Mouse (Mus musculus) kidney, embryonic 16.5 days (tissue): ENCODE measurements around the gene Toporsl. TPM values are rescaled to one million over a fixed set of nuclear protein-coding genes. Genes with fewer than 3 reads are reported as not detected.
A peak's percentile ranks its signal among the peaks of the same experiment; 100 is the strongest.

Experiments used
- ATAC-seq: fragments of 200-750 bp; cut with Nextera tagmentation; 2 replicates; pipeline ENCODE4 v1.8.0; 2017; ENCODE audit warnings: moderate TSS enrichment; ENCODE audit not compliant: low FRiP score, low TSS enrichment
- H3K27ac ChIP-seq: fragments of 300-500 bp; sonication (generic); 2 replicates; pipeline ENCODE4 v1.5.1; 2014; ENCODE audit warnings: low read length
- H3K27me3 ChIP-seq: fragments of 300-500 bp; sonication (generic); 2 replicates; pipeline ENCODE4 v1.6.1; 2014; ENCODE audit warnings: low read length, control low read depth, mixed read lengths; ENCODE audit not compliant: insufficient read depth
- H3K36me3 ChIP-seq: fragments of 300-500 bp; sonication (generic); 2 replicates; pipeline ENCODE4 v1.6.1; 2014; ENCODE audit warnings: low read length, control low read depth, mixed read lengths; ENCODE audit not compliant: insufficient read depth
- H3K4me1 ChIP-seq: fragments of 300-500 bp; sonication (generic); 2 replicates; pipeline ENCODE4 v1.6.1; 2014; ENCODE audit warnings: low read length, control low read depth, mixed read lengths; ENCODE audit not compliant: insufficient read depth
- H3K4me2 ChIP-seq: fragments of 300-500 bp; sonication (generic); replicated peaks from 2 replicates; pipeline ENCODE4 v1.6.1; 2014; ENCODE audit warnings: low read depth, low read length
- H3K4me3 ChIP-seq: fragments of 300-500 bp; sonication (generic); 2 replicates; pipeline ENCODE4 v1.5.1; 2014; ENCODE audit warnings: mild to moderate bottlenecking, low read length
- H3K9ac ChIP-seq: fragments of 300-500 bp; sonication (generic); replicated peaks from 2 replicates; pipeline ENCODE4 v1.6.1; 2014; ENCODE audit warnings: low read length
- H3K9me3 ChIP-seq: fragments of 300-500 bp; sonication (generic); 2 replicates; pipeline ENCODE4 v1.6.1; 2016; ENCODE audit warnings: low read length, control low read depth
- WGBS: fragments of 180-500 bp; shearing (Covaris S2); extraction: QIAGEN DNeasy Blood & Tissue Kit; methylation state at CpG from one replicate; pipeline ENCODE4 v1.1.7; 2014; 5-methylcytosine and 5-hydroxymethylcytosine counted together
- polyA plus RNA-seq: library from polyadenylated mRNA; unstranded; fragments of >200 nt; fragmentation: Nextera tagmentation; extraction: Ambion mirVana; gene quantifications from 2 replicates; pipeline ENCODE4 v1.2.1, GENCODE M21; 2015

Gene Toporsl
- not detected in 2 replicates for polyA plus RNA-seq

DNA sequence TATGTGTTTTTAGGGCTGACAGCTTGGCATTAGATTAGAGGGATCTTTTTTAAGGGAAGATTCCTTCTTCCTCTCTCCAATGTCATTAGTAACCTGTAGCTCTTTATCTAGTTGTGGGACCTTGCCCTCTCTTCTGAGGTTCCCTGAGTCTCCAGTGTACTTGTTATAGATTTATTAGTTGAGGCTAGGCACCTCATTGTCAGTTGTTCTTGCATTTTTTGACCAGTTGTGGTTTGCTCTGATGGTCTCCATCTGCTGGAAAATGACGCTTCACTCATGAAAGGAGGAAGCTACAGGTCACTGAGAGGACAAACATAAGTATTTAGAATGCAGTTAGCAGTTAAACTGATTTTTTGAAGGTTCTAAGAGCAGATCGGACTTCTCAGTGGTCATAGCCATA lies at the start of gene Toporsl:
Gene Toporsl, plus strand, starts transcription at position 348 of the 400 bp plus-strand sequence.
- H3K4me2 ChIP-seq = no peak within 1 kb of the TSS
- 36% methylated on average over 2 of the region's 2 CpGs for WGBS
- no peaks in the 10 kb centered on the region for H3K27me3 ChIP-seq
- no peaks in the 10 kb centered on the region for H3K36me3 ChIP-seq
- no peak within 1 kb of the TSS for H3K9ac ChIP-seq
- no peak within 1 kb of the TSS for H3K27ac ChIP-seq
- ATAC-seq = peak; percentile 23; the same call in 1 of the 2 replicates
- H3K4me1 ChIP-seq = no peaks in the 10 kb centered on the region
- no peak within 1 kb of the TSS for H3K4me3 ChIP-seq
- no peaks in the 10 kb centered on the region for H3K9me3 ChIP-seq

DNA sequence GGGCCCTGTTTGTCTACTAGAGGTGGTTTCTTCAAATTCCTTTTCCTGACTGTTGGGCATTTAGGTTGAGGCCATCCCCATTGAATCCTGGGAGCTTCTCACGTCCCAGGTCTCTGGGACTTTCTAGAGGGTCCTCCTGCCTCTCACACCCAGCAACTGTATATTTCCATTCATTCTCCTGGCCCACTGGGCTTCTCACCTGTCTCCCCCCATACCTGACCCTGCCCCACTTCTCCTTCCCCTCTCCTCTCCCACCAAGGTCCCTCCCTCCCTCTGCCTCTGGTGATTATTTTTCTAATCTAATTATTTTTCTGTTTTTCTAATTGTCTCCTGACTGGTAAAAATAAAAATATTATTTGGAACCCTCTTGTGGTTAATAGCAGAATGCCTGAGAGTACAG lies 38.4 kb upstream of the Toporsl start:
- Histone ChIP-seq H3K9me3 (no peaks in the 10 kb centered on the region), H3K9ac (no peak overlapping the region), H3K4me2 (no peak overlapping the region), H3K4me3 (no peak overlapping the region), H3K4me1 (no peaks in the 10 kb centered on the region), H3K36me3 (no peaks in the 10 kb centered on the region), H3K27me3 (no peaks in the 10 kb centered on the region), H3K27ac (no peak overlapping the region)
- 65% methylated on average over 1 of the region's 1 CpGs for WGBS
- no peak for ATAC-seq

DNA sequence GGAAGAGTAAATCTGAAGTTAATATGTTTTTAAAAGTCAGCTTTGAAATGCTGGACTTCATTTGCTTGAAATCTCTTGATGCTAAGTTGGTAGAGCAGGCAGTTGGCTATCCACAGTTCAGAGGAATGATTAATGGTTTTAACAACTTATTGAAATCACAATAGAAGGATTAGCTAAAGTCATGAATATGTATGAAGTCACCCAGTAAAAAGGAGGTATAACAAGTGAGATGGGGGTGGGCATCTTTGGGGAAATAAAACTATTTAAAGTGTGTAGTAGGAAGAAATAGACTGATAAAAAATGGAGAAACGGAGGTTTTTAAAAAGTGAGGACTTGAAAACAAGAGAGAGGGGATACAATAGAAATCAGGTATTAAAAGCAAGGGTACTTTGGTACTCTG lies 38.0 kb upstream of the Toporsl start:
- ATAC-seq = no peak
- 52% methylated on average over 1 of the region's 1 CpGs for WGBS
- Histone ChIP-seq H3K9ac (no peak overlapping the region), H3K4me2 (no peak overlapping the region), H3K27ac (no peak overlapping the region), H3K4me1 (no peaks in the 10 kb centered on the region), H3K4me3 (no peak overlapping the region), H3K36me3 (no peaks in the 10 kb centered on the region), H3K9me3 (no peaks in the 10 kb centered on the region), H3K27me3 (no peaks in the 10 kb centered on the region)

DNA sequence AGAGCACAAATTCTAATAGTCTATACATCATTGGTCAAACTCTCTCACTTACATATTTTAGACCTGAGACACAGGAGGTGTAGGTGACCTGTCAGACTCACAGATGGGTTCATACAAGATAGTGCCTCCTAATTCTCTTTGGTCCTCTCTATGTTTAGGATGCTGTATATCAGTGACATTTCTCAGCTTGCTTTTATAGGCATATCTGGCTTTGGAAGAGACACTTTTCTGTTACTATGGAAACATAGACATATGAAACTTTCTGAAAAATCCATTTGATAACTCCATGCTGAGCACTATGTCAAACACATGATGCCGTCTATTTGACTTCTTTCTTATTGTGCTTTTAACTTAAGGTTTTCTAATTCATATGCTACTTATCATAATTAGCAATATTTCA lies 32.2 kb upstream of the Toporsl start:
- H3K27ac ChIP-seq = no peak overlapping the region
- no peak overlapping the region for H3K4me2 ChIP-seq
- H3K4me1 ChIP-seq = no peaks in the 10 kb centered on the region
- no peak for ATAC-seq
- no peak overlapping the region for H3K9ac ChIP-seq
- no peak overlapping the region for H3K4me3 ChIP-seq
- H3K9me3 ChIP-seq = no peaks in the 10 kb centered on the region
- H3K36me3 ChIP-seq = no peaks in the 10 kb centered on the region
- no peaks in the 10 kb centered on the region for H3K27me3 ChIP-seq
- WGBS = 81% methylated on average over 1 of the region's 1 CpGs

DNA sequence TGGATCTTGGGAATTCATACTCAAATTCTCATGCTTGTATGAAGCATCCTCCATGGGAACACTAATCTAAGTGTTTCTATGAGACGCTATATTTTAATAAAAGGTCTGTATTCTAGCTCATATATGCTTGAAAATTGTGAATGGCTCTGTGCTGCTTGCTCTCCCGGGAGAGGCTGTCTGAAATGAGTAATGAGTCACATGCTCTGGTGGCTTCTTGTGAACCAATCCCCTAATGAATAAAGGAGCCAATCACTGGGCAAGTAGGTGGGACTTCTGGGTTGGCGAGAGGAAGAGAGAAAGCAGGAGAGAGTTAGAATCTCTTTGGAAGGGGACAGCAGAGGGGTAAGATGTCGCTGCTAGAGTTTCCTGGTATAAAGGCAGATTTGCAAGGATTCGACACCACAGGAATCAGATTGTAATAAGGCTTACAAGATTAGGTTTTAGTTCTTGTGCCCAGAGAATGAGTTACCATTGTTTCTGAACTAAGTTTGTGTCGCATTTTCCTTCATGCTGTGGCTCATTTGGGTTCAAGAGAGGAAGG lies 9.8 kb upstream of the Toporsl start:
- Histone ChIP-seq H3K27me3 (no peaks in the 10 kb centered on the region), H3K4me3 (no peak overlapping the region), H3K9ac (no peak overlapping the region), H3K27ac (no peak overlapping the region), H3K4me2 (no peak overlapping the region), H3K4me1 (no peaks in the 10 kb centered on the region), H3K9me3 (no peaks in the 10 kb centered on the region), H3K36me3 (no peaks in the 10 kb centered on the region)
- ATAC-seq = no peak
- WGBS = 74% methylated on average over 6 of the region's 6 CpGs

DNA sequence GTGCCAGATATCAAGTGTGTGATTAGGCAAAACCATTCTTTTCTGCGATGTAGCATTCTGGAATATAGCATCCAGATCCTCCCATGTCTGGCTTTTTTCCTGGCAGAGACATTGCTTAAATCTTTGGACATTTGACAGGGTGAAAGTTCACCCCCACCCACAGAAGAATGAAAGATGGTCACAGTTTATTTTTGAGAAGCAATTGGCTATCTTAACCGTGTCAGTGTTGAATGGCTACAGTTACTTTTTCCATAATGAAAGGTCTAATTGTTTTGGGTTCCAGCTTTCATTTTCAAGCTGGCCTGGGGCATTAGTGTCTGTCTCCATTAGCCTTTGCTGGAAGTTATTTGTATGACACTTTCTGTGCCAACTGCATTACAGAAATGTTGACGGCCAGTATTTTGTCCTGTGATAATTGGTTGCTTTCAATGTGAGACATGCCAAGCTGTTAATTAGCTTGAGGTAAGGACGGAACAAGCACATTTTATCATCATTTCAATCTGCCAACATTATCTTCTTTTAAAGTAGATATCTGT lies 2.2 kb upstream of the Toporsl start:
- no peaks in the 10 kb centered on the region for H3K36me3 ChIP-seq
- H3K27ac ChIP-seq = no peak overlapping the region
- H3K4me3 ChIP-seq = no peak overlapping the region
- no peak overlapping the region for H3K9ac ChIP-seq
- H3K4me1 ChIP-seq = no peaks in the 10 kb centered on the region
- ATAC-seq = no peak
- no peaks in the 10 kb centered on the region for H3K9me3 ChIP-seq
- H3K27me3 ChIP-seq = no peaks in the 10 kb centered on the region
- WGBS = 79% methylated on average over 4 of the region's 4 CpGs
- no peak overlapping the region for H3K4me2 ChIP-seq

DNA sequence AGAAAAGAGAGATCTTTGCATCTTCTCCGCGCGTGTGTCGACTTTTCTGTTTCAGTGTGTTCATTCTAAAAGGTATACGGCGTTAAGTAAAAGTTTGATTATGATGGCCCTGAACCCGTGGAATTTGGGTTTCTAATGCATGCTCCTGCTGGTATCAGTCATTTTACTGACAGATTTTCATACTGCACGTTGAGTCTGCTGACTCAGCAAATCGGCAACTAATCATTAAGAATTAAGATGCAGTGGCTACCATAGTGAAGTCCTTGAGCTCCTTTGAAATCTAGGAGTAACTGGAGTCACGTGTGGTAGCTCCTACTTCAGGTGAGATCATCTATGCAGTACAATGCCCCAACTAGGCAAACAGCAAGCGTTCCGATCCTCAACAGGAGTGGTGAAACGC lies 1.4 kb upstream of the Toporsl start:
- Histone ChIP-seq H3K4me1 (no peaks in the 10 kb centered on the region), H3K4me2 (no peak overlapping the region), H3K27me3 (no peaks in the 10 kb centered on the region), H3K9me3 (no peaks in the 10 kb centered on the region), H3K4me3 (no peak overlapping the region), H3K9ac (no peak overlapping the region), H3K36me3 (no peaks in the 10 kb centered on the region), H3K27ac (no peak overlapping the region)
- 90% methylated on average over 13 of the region's 13 CpGs for WGBS
- no peak for ATAC-seq

DNA sequence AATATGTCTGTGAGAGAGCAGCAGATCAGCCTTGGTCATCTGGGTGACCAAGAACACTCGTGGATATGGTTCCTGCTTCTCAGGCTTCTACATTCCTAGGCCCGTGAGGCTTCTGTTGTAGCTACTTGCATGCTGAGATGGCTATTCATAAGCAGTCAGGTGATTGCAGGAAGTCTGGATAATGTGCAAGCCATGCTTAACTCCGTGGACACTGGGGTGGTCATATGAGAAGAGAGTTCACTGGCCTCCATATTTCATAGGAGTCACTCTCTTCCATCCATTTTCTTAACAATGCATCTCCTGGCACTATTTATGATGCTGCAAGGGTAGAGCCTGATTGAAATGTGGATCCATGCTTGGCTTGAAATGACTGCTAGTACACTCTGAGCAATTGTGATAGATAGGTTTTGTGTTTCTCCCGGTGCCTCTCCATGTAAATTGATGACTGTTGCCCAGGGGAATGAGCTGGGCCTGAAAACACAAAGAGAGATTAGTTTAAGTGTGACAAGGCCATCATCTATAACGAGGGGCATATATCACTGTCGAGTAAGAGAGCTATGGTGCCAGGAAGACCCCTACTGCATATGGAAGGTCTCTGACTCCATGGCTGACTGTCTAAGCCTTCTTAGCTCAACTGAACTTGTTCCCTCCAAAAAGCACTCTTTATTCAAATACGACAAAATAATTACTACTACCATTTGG lies 2.3 kb downstream of the Toporsl start:
- Histone ChIP-seq H3K4me1 (no peaks in the 10 kb centered on the region), H3K9me3 (no peaks in the 10 kb centered on the region), H3K9ac (no peak overlapping the region), H3K36me3 (no peaks in the 10 kb centered on the region), H3K4me3 (no peak overlapping the region), H3K4me2 (no peak overlapping the region), H3K27me3 (no peaks in the 10 kb centered on the region), H3K27ac (no peak overlapping the region)
- peak; percentile 15; the same call in 1 of the 2 replicates for ATAC-seq
- 34% methylated on average over 7 of the region's 7 CpGs for WGBS

DNA sequence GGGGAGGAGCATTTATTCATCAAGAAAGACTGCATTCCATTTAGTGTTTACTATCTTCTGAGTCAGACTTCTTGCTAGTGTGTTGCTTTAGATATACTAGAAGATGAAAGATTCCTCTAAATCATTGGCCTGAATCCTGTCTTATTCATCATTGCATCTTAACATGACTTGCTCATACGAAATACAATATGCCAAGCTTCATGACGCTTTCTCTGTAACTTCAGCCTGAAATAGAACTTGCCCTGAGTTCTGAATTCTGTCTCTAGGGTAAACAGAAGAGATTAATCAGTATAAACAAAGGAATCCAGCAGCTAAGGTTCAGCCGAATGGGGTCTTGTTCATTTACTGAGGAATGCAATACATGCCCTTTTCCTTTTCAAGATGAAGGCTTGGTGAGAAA lies 10.8 kb downstream of the Toporsl start:
- no peak overlapping the region for H3K27ac ChIP-seq
- no peaks in the 10 kb centered on the region for H3K36me3 ChIP-seq
- no peaks in the 10 kb centered on the region for H3K27me3 ChIP-seq
- ATAC-seq = no peak
- no peaks in the 10 kb centered on the region for H3K4me1 ChIP-seq
- no peak overlapping the region for H3K4me2 ChIP-seq
- no peak overlapping the region for H3K9ac ChIP-seq
- WGBS = 52% methylated on average over 3 of the region's 3 CpGs
- H3K9me3 ChIP-seq = no peaks in the 10 kb centered on the region
- no peak overlapping the region for H3K4me3 ChIP-seq

DNA sequence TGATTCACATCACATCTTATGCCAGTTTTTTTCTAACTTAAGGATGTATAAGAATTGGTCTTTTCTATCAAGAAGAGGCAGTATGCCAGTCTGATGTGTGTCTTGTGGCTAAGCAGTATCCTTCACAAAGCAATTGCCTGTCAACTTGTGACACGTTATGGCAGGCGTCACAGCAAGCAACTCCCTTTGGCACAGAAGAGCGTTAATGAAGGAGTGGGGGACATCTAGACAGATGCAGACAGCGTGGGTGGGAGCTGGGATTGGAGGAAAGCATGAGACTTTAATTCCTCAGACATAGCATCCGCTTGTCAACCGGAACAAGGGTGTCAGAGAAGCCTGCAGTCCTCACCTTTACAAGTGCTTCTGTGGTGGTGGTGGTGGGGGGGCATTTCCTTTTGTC lies 38.9 kb downstream of the Toporsl start:
- Histone ChIP-seq H3K27me3 (no peaks in the 10 kb centered on the region), H3K36me3 (no peaks in the 10 kb centered on the region), H3K4me1 (no peaks in the 10 kb centered on the region), H3K27ac (no peak overlapping the region), H3K9me3 (no peaks in the 10 kb centered on the region), H3K9ac (no peak overlapping the region), H3K4me2 (no peak overlapping the region), H3K4me3 (no peak overlapping the region)
- ATAC-seq = no peak
- WGBS = 80% methylated on average over 6 of the region's 6 CpGs
